Mouse (Mus musculus): ENCODE measurements around the gene Lrp8. TPM values are rescaled to one million over a fixed set of nuclear protein-coding genes. Genes with fewer than 3 reads are reported as not detected.

The Lrp8 gene
- polyA plus RNA-seq, 1 experiment: 18.3 TPM

GRCm38 (mm10) chr4:107801366-107802184, 486 bp upstream of the Lrp8 start:
- no peak for TF ChIP-seq GATA1 (IDR thresholded peaks at IDR 0.05; ENCODE audit: low read length)

GRCm38 (mm10) chr4:107802450-107803331, 630 bp downstream of the Lrp8 start:
- no peak for TF ChIP-seq GATA1 (IDR thresholded peaks at IDR 0.05; ENCODE audit: low read length)

GRCm38 (mm10) chr4:107803351-107804106, 1.5 kb downstream of the Lrp8 start:
- no peak for TF ChIP-seq GATA1 (IDR thresholded peaks at IDR 0.05; ENCODE audit: low read length)

GRCm38 (mm10) chr4:107805491-107805890, 3.4 kb downstream of the Lrp8 start:
- no peak for TF ChIP-seq GATA1 (IDR thresholded peaks at IDR 0.05; ENCODE audit: low read length)

- TF ChIP-seq GATA1 (IDR thresholded peaks at IDR 0.05; ENCODE audit: low read length): no peak
These were observed 5.7 kb downstream of the Lrp8 start for GRCm38 (mm10) chr4:107807796-107808195.

GRCm38 (mm10) chr4:107808655-107809054, 6.6 kb downstream of the Lrp8 start:
- TF ChIP-seq GATA1 (IDR thresholded peaks at IDR 0.05; ENCODE audit: low read length): no peak

GRCm38 (mm10) chr4:107811006-107811405, 8.9 kb downstream of the Lrp8 start:
- TF ChIP-seq GATA1 (IDR thresholded peaks at IDR 0.05; ENCODE audit: low read length): no peak

- TF ChIP-seq GATA1 (IDR thresholded peaks at IDR 0.05; ENCODE audit: low read length): no peak
These were observed 9.8 kb downstream of the Lrp8 start for GRCm38 (mm10) chr4:107811716-107812330.

- TF ChIP-seq GATA1 (IDR thresholded peaks at IDR 0.05; ENCODE audit: low read length): no peak
These were observed 10.3 kb downstream of the Lrp8 start for GRCm38 (mm10) chr4:107812336-107812735.

- TF ChIP-seq GATA1 (IDR thresholded peaks at IDR 0.05; ENCODE audit: low read length): no peak
These were observed 14.4 kb downstream of the Lrp8 start for GRCm38 (mm10) chr4:107816459-107816858.

GRCm38 (mm10) chr4:107817463-107817862, 15.4 kb downstream of the Lrp8 start:
- no peak for TF ChIP-seq GATA1 (IDR thresholded peaks at IDR 0.05; ENCODE audit: low read length)

GRCm38 (mm10) chr4:107819990-107820719, 18.1 kb downstream of the Lrp8 start:
- no peak for TF ChIP-seq GATA1 (IDR thresholded peaks at IDR 0.05; ENCODE audit: low read length)

- no peak for TF ChIP-seq GATA1 (IDR thresholded peaks at IDR 0.05; ENCODE audit: low read length)
These were observed 19.0 kb downstream of the Lrp8 start for GRCm38 (mm10) chr4:107820856-107821619.

GRCm38 (mm10) chr4:107822936-107823411, 20.9 kb downstream of the Lrp8 start:
- no peak for TF ChIP-seq GATA1 (IDR thresholded peaks at IDR 0.05; ENCODE audit: low read length)

All from G1E-ER4 (cell line).